Mouse (Mus musculus): ENCODE measurements around the gene Ccm2.

- TF ChIP-seq CTCF (IDR thresholded peaks at IDR 0.05; ENCODE audit: extremely low read depth, insufficient read depth, insufficient read length, insufficient replicate concordance) (no peak), POLR2A (IDR thresholded peaks at IDR 0.05; ENCODE audit: low read depth, low read length) (no peak)
Observed at GRCm38 (mm10) chr11:6590933-6591675, 44.4 kb downstream of the Ccm2 start.
